Mouse (Mus musculus): ENCODE data around the gene Gstm1.
"Not testable (repeated sequence)": the region's sequence is repeated elsewhere in the genome, so short reads cannot be mapped to it uniquely, and the experiment has no call there.

Gstm1 gene

DNA sequence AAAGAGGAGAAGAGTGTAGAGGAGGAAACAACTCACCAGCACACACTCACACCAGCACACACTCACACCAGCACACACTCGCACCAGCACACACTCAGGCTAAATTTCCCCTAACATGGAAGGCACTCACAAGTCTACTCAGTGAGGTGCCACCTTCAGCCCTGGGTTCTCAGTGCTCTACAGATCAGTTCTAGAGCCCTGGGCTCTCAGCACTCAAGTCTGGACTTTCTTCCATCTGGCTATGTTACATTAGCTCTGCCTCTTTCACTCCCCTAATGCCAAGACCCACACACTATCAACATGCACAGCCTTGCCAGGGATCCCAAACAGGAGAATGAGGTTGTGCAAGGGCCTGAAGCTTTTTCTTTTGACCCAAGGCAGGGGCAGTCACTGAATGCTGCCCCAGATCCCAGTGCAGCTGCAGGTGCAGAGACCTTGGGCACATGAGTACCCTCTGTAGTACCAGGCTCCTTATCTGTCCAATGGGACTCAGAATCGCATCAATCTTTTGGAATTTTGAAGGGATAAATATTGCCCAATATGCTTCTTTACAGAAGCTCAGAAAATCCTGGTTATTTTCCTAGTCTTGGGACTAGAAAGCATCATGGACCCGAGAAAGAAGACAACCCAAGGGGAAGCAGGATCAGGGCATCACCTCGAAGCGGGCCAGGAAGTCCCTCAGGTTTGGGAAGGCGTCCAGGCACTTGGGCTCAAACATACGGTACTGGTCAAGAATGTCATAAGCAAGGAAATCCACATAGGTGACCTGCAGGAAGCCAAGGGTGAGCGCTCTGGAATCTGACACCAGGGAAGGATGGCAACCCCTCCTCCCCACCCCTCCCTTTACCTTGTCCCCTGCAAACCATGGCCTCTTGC lies 3.4 kb downstream of the Gstm1 start:
- DNase-seq = no peak

DNA sequence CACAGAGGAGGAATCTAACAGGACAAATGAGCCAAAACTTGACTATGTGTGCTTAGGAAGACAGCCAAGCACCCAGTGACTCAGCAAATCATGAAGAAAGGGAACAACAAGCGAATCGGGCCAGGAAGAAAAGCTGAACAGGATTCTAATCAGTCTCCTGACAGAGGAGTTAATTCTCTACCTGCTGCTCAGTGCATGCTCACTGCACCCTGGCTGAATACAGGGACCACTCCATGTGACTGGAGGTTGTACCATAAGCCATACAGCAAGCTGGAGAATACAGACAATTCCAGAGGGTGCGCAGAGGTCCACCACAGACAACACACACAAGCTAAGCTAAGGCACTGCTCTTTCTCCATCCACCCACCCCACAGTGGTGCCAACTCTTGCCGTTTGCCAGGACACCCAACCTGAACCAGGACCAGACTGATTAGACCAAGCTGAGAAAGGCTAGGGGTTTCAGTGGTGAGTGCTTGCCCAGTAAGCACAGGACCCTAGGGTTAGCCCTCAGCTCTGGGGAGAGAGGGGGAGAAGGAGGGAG lies 4.4 kb downstream of the Gstm1 start:
- no peak for DNase-seq

DNA sequence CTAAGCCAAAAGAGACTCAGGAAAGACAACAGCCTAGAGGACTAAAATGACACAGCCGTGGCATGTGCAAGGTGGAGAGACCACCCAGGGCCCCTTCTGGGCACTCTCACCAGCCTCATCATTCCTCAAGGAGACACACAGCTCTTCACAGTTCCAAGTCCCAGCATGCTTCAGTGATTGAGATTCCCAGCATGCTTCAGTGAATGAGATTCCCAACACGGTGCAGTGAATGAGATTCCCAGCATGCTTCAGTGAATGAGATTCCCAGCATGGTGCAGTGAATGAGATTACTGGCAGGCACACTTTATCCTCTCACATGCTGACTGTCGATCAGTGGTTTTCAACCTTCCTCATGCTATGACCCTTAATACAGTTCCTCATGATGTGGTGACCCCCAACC lies 6.2 kb downstream of the Gstm1 start:
- DNase-seq = no peak

DNA sequence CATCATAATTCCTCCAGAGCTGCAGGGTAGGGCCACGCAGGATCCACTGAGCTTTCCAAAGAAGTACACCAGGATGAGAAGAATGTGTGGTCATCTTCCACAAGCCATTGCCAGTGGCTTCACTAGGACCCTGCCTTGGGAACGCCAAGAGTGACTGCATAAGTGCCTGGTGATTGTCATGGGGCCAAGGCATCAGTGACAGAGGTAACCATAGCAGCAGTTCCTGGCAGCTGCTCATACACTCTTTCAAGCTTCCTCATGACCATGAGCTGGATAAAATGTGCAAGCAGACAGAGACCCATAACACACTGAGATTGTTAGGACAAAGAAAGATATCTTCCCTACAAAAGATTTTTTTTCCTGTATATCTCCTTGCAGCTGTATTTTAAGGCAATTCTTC lies 7.5 kb downstream of the Gstm1 start:
- DNase-seq = no peak

DNA sequence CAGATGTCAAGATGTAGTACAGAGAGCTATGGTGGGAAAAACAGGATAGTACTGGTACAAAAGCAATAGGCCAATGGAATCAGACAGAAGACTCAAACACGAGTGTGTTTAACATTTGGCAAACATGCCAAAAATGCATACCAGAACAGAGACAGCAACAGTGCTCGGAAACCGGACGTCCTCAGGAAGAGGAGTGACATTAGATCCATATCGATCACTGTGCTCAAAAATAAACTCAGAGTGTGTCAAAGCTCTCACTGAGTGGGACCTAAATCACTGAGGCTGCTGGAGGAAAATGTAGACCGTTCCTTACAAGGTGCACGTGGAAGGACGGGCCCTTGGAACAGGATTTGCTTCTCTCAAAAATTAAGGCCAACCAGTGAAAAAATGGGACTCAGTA lies 15.8 kb downstream of the Gstm1 start:
- DNase-seq = no peak

DNA sequence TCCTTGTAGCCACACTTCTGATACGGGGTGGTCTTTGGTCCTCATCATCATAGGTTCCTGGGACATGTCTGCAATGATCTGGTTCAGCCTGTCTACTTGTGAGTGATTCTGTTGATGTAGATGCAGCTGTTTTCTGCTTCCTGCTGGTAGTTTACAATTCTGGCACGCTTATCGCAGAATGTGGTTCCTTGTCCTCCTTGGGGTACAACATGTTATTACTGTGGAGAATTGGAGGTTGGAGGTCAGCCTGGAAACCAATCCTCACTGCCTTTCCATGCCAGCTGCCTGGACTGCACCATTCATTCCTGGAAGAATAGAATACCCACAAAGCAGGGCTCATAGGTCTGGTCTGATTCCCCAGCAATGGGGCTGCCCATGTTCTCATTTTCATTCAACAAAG lies 18.3 kb downstream of the Gstm1 start:
- DNase-seq = no peak

DNA sequence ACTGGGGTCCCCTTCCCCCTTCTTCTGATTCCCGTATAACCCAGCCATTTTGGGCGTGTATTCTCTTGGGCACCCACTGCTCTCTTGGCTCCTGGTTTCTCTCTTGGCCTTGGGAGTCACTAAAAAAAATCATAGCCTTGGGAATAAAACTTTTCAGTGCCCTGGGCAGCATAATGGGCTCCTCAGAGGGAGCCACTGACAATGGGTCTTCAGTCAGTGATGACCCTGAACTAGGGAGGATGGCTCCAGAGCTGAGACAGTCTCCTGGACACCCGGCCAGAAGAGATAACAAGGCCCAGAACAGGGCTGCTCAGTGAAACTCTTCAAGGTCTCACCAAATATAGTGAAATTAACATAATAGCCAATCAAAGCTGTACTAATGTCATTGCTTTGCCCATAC lies 19.2 kb downstream of the Gstm1 start:
- no peak for DNase-seq

DNA sequence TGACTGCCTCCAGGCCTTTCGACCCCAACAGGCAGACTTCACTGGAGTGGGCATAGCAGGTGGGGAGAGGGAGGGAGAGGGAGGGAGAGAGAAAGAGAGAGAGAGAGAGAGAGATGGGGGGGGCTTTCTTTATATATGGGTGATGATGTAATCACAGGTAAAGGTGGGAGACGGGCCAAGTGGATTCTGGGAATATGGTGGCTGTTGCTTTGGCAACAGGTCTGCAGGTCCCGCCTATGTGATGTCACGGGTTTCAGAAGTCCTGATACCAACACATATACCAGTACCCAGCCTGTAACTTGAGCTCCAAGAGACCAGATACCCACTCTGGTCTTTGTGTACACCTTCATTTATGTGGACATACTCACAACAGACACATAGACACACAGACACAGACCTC lies 21.2 kb downstream of the Gstm1 start:
- no peak for DNase-seq

DNA sequence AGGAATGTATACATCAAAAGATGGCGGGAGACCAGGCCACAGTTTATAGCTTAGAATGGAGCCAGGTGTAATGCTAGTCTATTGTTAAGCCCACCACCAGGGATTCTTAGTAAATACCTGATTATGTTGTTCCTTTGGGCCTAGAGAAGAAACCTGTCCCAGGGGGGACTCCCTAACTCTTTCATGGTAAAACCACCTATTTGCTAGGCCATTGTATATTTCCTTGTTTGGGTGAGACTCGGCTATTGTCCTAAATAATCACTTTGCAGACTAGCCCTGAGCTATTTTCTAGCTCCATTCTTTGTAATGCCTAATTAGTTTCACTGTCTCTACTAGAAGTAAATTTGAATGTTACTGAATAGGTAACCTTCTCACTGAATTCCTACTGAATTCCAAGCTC lies 21.8 kb downstream of the Gstm1 start:
- DNase-seq = not testable (repeated sequence)

DNA sequence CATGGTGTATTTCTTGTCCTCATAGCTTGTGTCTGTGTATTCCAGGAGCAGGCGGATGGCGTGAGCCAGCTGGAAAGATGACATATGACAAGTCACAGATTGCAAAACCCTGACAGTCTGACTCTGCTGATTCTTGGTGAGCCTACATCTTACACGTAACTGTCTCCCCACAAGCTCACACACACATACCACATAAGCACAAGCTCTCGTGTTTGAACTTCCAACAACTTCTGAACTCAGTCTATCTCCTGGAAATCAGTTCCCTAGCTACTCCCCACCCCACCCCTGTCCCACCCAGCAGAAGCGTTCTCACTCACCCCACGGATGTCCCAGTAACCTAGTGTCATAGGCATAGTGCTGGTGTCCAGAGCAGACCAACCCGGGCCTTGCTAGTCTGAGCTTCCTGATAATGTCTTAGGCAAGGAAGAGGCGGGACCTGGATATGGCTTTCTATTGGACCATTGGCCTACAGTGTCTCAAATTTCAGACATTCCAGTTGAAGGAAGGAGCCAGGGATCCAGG lies 31.7 kb downstream of the Gstm1 start, which contains the start of gene Gstm2:
Gstm2 (minus strand) TSS at position 413 of the 522 bp plus-strand sequence.
- DNase-seq = no peak

DNA sequence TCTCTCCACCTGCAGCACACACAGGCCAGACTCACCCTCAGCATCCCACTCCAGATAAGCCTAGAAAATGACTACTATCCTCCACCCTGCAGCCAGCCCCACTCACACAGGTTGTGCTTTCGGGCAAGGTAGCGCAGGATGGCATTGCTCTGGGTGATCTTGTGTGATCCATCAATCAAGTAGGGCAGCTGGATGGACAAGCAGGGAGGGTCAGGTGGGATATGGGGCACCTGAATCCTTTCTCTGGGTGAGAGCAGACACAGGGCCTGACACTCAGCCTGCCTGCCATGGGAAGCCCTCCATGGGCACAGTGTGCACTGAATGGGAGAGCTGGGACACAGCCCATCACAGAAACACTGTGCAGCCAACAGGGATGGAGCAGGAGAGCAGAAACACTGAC lies 32.6 kb downstream of the Gstm1 start:
- DNase-seq = not testable (repeated sequence)

DNA sequence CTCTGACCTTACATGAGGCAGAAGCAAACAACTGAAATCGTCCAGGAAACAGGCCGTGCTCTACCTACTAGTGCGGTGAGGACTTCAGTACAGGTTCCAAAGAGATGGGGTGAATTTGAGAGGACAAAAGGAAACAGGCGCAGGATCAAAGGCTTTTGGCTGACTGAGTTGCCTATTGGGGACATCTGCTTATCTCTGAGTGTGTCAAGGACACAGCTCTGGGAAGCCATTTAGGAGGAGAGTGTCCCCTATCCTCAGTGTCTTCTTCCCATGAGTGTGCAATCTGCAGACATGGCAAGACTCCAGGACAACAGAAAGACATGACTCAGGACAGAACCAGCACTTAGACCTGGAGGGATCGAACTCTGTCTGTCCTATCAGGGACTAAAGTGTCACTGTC lies 33.3 kb downstream of the Gstm1 start:
- no peak for DNase-seq

DNA sequence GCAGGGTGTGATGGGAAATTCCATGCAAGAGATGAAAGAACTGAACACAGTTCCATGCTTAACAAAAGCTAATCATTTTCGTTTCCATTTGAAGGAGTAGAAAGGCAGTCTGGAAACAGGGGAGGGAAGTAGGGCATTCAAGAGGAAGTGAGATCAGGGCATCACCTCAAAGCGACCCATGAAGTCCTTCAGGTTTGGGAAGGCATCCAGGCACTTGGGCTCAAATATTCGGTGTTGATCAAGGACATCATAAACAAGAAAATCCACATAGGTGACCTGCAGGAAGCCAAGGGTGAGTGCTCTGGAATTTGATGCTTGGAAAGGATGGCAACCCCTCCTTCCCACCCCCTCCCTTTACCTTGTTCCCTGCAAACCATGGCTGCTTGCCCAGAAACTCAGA lies 34.0 kb downstream of the Gstm1 start:
- no peak for DNase-seq

DNA sequence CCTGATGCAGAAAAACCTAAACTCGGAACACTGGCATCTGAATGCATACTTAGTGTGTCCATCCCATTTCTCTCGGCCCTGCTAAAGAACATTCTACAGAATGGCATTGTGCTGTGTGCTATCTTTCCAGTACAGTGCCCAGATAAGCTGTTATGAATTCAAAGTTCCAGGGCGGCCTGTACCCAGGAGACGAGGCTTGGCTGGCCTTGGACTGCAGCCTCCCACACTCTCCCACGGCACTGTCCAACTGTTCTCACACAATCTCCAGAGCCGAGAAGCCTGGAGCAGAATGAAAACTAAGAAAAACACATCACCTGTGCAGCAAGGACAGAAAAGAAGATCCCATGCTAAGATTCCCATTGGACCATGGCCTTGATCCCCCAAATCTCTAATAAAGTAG lies 35.0 kb downstream of the Gstm1 start:
- DNase-seq = no peak

DNA sequence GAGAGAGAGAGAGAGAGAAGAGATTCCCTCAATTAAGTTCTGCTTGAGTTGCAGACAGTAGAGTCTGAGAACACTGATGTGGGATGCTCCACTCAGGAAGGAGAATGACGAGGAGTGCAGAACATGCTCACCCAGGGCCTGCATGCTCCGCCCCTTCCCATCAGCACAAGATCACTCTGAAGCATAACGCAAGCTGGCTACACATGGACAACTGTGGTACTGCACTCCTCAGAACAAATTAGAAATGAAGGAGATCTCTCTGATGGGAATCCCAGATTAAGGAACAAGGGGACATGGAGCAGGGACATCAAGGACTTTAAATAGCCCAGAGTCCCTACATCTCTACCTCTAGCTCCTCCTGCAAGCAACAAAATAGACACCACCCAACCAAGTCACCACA lies 36.5 kb downstream of the Gstm1 start:
- DNase-seq = no peak

DNA sequence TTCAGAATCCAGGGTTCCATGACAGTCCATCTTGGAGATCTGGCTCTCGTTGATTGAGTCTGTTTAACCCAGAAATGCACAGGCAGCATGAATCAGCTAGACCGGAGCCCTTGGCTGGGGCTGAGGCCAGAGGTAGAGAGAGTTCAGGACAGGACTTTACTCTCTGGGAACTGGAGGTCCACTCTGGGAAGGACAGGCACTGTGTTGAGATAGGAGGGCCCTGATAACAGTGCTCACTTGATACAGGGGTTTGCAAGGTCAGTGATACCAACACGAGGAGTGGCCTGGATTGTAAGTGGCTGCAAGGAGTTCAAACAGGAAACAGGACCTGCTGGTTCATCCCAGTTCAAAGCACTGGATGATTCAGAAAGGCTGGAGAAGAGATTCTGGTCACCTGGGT lies 40.1 kb downstream of the Gstm1 start:
- no peak for DNase-seq

DNA sequence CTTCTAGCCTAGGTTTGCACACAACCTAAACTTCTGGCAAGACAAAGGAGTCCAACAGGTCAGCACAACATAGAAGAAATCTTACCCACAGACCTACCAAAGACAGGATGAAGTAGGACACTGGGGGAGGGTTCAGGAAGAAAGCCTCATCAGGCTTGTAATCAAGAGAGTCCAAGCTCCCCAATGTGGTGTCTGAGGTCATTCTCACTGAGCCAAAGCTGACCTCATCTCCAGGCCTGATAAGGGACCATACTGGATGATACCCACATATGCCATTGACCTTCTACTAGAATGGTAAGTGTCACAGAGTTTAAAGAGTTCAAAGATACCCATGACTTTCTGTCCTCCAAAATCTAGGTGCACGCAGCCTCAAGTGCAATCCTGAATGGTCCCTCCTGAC lies 43.5 kb downstream of the Gstm1 start:
- no peak for DNase-seq

DNA sequence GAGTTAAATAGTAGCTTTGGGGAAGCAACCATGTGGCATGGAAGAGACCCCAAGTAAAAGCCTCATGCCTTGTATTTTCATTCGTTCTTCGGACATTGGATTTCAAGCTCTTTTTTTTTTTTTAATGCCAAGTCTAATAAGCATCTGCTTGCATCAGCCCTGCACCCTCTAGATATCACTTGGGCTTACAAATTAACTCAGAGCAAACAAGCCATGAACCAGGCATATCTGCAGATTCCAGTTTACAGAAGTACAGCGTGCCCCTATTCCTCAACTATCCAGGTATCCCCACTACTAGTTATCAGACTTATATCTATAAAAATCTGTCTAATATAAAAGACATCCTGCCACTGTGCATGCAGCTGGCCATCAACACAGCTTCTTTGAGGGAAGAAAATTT lies 45.7 kb downstream of the Gstm1 start:
- no peak for DNase-seq

DNA sequence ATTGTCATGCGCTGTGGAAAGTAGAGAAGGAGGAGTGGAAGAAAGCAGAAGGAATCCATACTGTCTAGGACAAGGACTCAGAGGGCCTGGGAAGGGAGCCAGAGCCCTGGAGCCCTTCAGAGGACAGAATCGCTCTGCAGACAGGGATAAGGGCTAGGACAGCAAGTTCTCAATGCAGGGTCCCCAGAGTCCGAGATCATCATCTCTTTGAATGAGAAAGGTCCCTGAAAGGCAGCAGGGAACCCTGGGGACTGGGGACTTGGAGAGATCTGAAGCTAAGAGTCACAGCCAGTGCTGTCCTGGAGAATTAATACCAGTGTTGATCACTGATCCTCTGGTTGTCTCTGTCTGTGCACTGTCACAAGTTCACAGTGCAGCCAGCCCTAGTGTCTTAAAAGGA lies 46.7 kb downstream of the Gstm1 start:
- DNase-seq = not testable (repeated sequence)

DNA sequence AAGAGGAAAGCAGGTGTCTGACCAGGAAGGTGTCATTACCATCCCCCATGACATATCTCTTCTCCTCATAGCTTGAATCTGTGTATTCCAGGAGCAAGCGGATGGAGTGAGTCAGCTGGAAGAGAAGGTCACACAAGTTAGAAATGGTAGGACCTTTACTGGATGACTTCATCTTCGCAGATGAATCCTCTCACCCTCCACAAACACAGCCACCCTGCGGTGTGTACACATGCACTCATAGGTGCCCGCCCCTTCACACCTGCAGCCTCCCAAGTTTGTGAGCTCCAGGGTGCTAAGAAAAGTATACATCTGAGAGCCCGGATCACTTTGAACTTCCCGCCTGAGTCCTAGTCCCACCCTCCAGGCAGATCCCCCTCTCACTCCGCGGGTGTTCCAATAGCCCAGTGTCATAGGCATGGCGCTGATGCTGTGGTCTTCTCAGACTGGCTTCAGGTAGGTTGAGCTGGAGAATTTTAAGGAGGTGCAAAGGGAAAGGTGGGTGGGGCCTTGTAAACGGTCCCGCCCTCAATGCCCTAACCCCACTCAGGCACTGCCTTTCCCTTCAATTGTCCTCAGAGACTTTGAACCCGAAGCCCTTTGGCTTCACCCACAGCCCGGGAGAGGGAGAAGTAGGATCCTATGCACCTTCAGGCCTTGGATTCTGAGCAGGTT lies 48.9 kb downstream of the Gstm1 start, which contains the start of gene Gstm3:
Gstm3 (minus strand) TSS at position 560 of the 672 bp plus-strand sequence.
- DNase-seq = no peak

DNA sequence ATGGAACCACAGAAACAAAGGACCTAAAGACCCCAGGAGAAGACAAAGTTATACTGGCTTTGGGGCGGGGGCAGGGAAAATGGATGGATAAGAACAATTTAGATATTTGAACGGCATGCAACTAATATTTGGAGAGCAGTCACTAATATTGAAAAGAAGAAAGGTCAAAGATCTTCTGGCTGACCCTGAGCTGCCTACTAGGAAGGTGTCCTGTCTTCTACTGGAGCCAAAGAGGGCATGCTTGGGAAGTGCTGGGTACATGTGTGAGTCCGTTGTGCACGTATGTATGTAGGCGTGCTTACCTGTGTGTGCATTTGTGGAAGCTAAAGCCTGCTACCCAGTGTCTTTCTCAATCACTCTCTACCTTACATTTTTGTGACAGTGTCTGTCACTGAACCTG lies 51.1 kb downstream of the Gstm1 start:
- DNase-seq = no peak

DNA sequence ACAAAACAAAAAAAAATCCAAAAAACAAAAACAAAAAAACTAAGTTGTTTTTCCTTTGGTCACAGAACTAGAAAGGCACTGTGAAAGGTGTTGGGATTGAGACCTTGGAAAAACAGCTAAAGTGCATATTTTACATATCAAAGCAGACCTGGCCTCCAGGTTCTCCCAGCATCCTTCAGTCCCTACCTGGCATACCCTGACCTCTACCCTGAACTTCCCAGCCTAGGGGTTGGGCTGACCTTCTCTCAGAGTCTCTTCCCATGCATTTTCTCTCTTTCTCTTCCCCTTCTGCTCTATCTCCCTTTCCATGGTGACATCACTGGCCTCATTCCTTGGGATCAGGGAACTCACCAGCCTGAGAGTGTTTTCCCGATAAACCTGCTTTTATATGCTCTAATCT lies 52.2 kb downstream of the Gstm1 start:
- no peak for DNase-seq

DNA sequence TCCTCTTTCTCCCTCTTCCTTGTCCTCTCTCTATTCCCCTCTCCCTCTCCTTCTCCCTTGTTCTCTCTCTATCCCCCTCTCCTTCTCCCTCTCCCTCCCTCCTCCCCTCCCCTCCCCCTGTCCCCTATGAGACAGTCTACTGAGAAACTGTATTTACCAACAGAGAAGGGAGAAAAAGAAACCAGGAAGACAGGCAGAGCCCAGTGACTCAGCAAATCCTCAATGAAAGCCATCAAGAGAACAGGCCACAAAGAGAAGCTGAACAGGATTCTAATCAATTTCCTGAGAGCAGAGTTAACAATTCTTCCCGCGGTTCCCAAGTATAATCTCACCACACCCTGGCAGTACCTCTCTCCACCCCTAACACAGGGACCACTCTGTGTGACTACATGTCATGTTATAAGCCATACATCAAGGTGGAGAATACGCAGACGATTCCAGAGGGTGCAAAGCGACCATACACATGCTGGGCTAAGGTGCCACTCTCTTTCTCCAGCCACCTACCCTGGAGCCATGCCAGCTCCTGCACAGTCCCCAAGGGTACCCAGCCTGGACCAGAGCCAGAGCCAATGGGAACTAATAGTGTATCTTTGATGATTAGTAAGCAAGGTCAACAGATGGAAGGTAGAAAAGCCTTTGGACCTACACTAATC lies 53.0 kb downstream of the Gstm1 start:
- DNase-seq = no peak
